Mouse (Mus musculus) brain, embryonic 14.5 days (tissue): ENCODE data around the gene Clec16a.

Experiments used
- CTCF ChIP-seq: fragments of 200-500 bp; IDR thresholded peaks from 2 replicates; pipeline ENCODE4 v1.5.1; 2012; ENCODE audit warnings: inconsistent platforms, mild to moderate bottlenecking, moderate library complexity, borderline replicate concordance; ENCODE audit not compliant: insufficient read depth, insufficient read length; ENCODE audit errors: extremely low read depth
- POLR2A ChIP-seq: fragments of 200-500 bp; IDR thresholded peaks from 2 replicates; pipeline ENCODE4 v1.6.1; 2012; ENCODE audit warnings: mild to moderate bottlenecking, inconsistent platforms, borderline replicate concordance; ENCODE audit not compliant: poor library complexity, insufficient read depth, insufficient read length, severe bottlenecking; ENCODE audit errors: extremely low read depth

GRCm38 (mm10) chr16:10644238-10644637 is 99.1 kb downstream of the Clec16a start:
- no peak for TF ChIP-seq POLR2A
- TF ChIP-seq CTCF, result no peak
